Mouse (Mus musculus): Measurements from ENCODE around the gene Map3k20.

DNA sequence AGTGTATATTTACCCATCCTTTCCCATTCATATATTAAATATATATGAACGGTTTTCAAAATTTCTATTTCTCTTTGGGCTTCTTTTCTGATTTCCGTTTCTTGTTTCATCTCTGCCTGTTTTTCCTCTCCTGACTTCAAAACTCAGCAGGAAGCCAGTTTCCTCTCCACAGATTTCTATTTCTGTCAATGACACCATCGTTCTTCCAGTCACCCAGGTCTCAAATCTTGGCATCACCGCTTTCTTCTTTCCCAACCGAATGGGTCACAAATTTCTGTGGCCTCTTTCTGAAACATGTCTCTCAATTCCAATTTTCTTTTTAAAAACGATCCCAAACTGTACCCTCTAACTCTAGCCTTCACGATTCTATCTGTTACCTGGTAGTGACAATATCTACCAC is 748 bp upstream of the Map3k20 start:
- TF ChIP-seq CTCF (conservative IDR thresholded peaks at IDR 0.05; ENCODE audit: low read length) (no peak), POU5F1 (IDR thresholded peaks at IDR 0.05; ENCODE audit: borderline replicate concordance, low read length) (no peak)
